In genomic region chr10:61475594-61476439, GRCm38 (mm10) we compare ENCODE assay signal across 7 mouse cellular contexts. TPM values are rescaled to one million over a fixed set of nuclear protein-coding genes. Genes with fewer than 3 reads are reported as not detected.
DNase-seq lines count a peak whose midpoint lies in the region; ATAC-seq lines count a peak whose summit lies in the region.

Gene Lrrc20, plus strand, starts transcription at chr10:61475801.

- peak within 1 kb of the TSS; percentile 94 for H3K4me3 ChIP-seq in intestine, embryonic 16.5 days (ENCODE audit: low read length)
- H3K4me3 ChIP-seq in midbrain, embryonic 11.5 days (ENCODE audit: low read depth, low read length) = peak within 1 kb of the TSS; percentile 51

- no peaks in the 10 kb centered on the region for H3K27me3 ChIP-seq in intestine, embryonic 16.5 days (replicated peaks; ENCODE audit: control insufficient read depth, insufficient read depth, low read length)
- no peaks in the 10 kb centered on the region for H3K27me3 ChIP-seq in midbrain, embryonic 11.5 days (ENCODE audit: control insufficient read depth, insufficient read depth, low read length)

- WGBS in intestine, embryonic 16.5 days = under 1% methylated on average over 70 of the region's 70 CpGs
- WGBS in midbrain, embryonic 11.5 days = under 1% methylated on average over 69 of the region's 70 CpGs

- intact Hi-C loops in left cerebral cortex, postnatal 36 days (cut with DNase I) = loop anchor here (5.0 kb wide), 1 partner anchor 171 kb away; the partner anchor contains the start of gene Ppa1

- H3K4me2 ChIP-seq in intestine, embryonic 16.5 days (ENCODE audit: low read depth, low read length) = peak within 1 kb of the TSS; percentile 96
- peak within 1 kb of the TSS; percentile 91 for H3K4me2 ChIP-seq in midbrain, embryonic 11.5 days

- H3K27ac ChIP-seq in intestine, embryonic 16.5 days (ENCODE audit: low read length) = peak within 1 kb of the TSS; percentile 66
- 0 out of 2 replicates have a peak within 1 kb of the TSS, but pooled peaks have one; percentile 22 for H3K27ac ChIP-seq in midbrain, embryonic 11.5 days (ENCODE audit: low read depth, low read length)

- H3K9me3 ChIP-seq in intestine, embryonic 16.5 days (ENCODE audit: control insufficient read depth, low read length) = no peaks in the 10 kb centered on the region
- H3K9me3 ChIP-seq in midbrain, embryonic 11.5 days (ENCODE audit: control insufficient read depth, low read length) = no peaks in the 10 kb centered on the region

- peak; percentile 93 for DNase-seq in adrenal gland, adult 8-10 months
- DNase-seq in embryo, embryonic 9.5 days (ENCODE audit: extremely low spot score) = peak; percentile 94
- peak; percentile 87 to 92 for DNase-seq in gastrocnemius, postnatal 4 days (ENCODE audit: low spot score in 2 of 2)
- DNase-seq in left cerebral cortex, postnatal 36 days (ENCODE audit: low spot score in 2 of 2) = peak; percentile 91 to 95
- peak; percentile 99 for DNase-seq in midbrain, embryonic 11.5 days (ENCODE audit: low spot score, missing footprints)
- peak; percentile 95 for DNase-seq in skeletal muscle tissue, adult 2 months (ENCODE audit: low read depth, low spot score)

- ATAC-seq in intestine, embryonic 16.5 days = peak; percentile 100
- ATAC-seq in midbrain, embryonic 11.5 days (ENCODE audit: low FRiP score) = peak; percentile 99

- peak within 1 kb of the TSS; percentile 81 for H3K9ac ChIP-seq in intestine, embryonic 16.5 days (ENCODE audit: low read depth, low read length)
- peak within 1 kb of the TSS; percentile 69 for H3K9ac ChIP-seq in midbrain, embryonic 11.5 days (ENCODE audit: low read length)

- H3K36me3 ChIP-seq in intestine, embryonic 16.5 days (ENCODE audit: control insufficient read depth, insufficient read depth, low read length) = no peaks in the 10 kb centered on the region
- H3K36me3 ChIP-seq in midbrain, embryonic 11.5 days (ENCODE audit: control insufficient read depth, insufficient read depth, low read length) = no peaks in the 10 kb centered on the region

- H3K4me1 ChIP-seq in intestine, embryonic 16.5 days (ENCODE audit: control insufficient read depth, insufficient read depth, low read length) = peaks cover 10% of the 10 kb centered on the region
- H3K4me1 ChIP-seq in midbrain, embryonic 11.5 days (ENCODE audit: control insufficient read depth, insufficient read depth, low read length) = 0 out of 2 replicates have a peak, but pooled peaks cover 3% of the 10 kb centered on the region

RNA-seq across cellular contexts. Expression of gene Lrrc20, which starts in this region (rescaled TPM):
- total RNA-seq in adrenal gland, adult 8-10 months (2022) = 10 to 100 TPM; 11.9 to 29.3 (median 17.8) TPM
- 10 to 100 TPM; 41.8 to 44.1 TPM for total RNA-seq in gastrocnemius, postnatal 4 days (2021)
- polyA plus RNA-seq in intestine, embryonic 16.5 days (2015; fragmentation: Nextera tagmentation; extraction: Ambion mirVana) = 5.8 TPM in 2 replicates
- total RNA-seq in left cerebral cortex, postnatal 36 days (2021) = 10 to 100 TPM; 17.8 to 21.8 TPM
- polyA plus RNA-seq in midbrain, embryonic 11.5 days (2014; fragmentation: Nextera tagmentation; extraction: Ambion mirVana) = 9.8 and 11.3 TPM in 2 replicates

Comparison
In these comparisons a context has a peak if more than half of its experiments do, and no peak if none do; other contexts are left out.
1. Peak in every context shown above with its lines: DNase-seq, ATAC-seq, H3K4me3 ChIP-seq and H3K27ac ChIP-seq.